Mouse (Mus musculus) brain, embryonic 14.5 days (tissue): Measurements from ENCODE around the gene Hist1h2ah.

Experiments used
- CTCF ChIP-seq: fragments of 200-500 bp; IDR thresholded peaks from 2 replicates; pipeline ENCODE4 v1.5.1; 2012; ENCODE audit warnings: inconsistent platforms, mild to moderate bottlenecking, moderate library complexity, borderline replicate concordance; ENCODE audit not compliant: insufficient read depth, insufficient read length; ENCODE audit errors: extremely low read depth
- POLR2A ChIP-seq: fragments of 200-500 bp; IDR thresholded peaks from 2 replicates; pipeline ENCODE4 v1.6.1; 2012; ENCODE audit warnings: mild to moderate bottlenecking, inconsistent platforms, borderline replicate concordance; ENCODE audit not compliant: poor library complexity, insufficient read depth, insufficient read length, severe bottlenecking; ENCODE audit errors: extremely low read depth

DNA sequence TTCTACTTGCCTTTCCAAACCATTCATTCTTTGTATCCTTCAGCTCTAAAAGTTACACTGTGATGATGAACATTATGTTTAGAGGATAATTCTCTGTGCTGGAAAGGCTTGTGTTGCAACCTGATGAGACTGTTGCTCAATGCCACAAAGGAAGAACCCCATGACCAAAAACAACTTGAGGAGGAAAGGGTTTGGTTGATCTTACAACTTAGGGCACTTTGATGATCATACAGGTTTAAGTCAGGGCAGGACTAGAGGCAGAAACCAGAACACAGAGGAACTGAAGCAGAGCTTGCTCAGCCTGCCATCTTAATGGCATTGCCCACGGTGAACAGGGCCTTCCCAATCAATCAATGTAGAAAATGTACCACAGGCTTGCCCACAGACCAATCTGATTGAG, 26.1 kb upstream of the Hist1h2ah start:
- TF ChIP-seq CTCF = no peak
- no peak for TF ChIP-seq POLR2A
